Comparison of ENCODE assay signal across 11 mouse cellular contexts in the genomic region with DNA sequence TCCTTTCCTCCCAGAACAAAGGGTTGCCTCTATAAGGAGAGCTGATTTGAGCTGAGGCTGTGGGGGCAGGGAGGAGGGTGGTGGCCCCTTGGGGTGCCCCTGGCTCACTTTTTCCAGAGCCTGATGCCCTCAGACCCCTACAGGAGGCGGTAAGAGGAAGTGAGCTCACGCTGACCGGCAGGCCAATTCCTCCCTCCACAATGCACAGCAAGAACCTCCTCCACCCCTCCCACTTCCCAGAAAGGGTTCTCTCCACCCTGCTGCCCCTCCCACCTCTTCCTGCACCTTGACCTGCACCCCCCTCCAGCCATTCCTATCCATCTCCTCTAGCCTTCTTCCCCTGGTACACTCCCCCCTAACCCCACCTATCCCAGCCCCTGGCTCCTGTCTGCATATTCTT. TPM values are rescaled to one million over a fixed set of nuclear protein-coding genes. Genes with fewer than 3 reads are reported as not detected.
DNase-seq lines count a peak whose midpoint lies in the region; ATAC-seq and TF ChIP-seq lines count a peak whose summit lies in the region.
"Had no signal": no experiment of that assay in that cellular context is flagged by ENCODE, and none has a peak within 500 bp of the region (broad histone marks: within the 10 kb centered on the region; RNA-seq: fewer than 3 reads in every experiment).

No protein-coding gene starts in this region.

- WGBS in neural tube, embryonic 13.5 days, result 8% methylated on average over 3 of the region's 3 CpGs
- 20% methylated on average over 3 of the region's 3 CpGs for WGBS in heart, embryonic 13.5 days
- 12% methylated on average over 3 of the region's 3 CpGs for WGBS in liver, embryonic 14.5 days (ENCODE audit: insufficient replicate concordance)
- WGBS in thymus, adult 2 months, result 25% methylated on average over 3 of the region's 3 CpGs

- TF ChIP-seq EP300 in liver, embryonic 14.5 days (IDR thresholded peaks at IDR 0.05; ENCODE audit: low read depth), result no peak

- H3K4me2 ChIP-seq in neural tube, embryonic 13.5 days, result no peak overlapping the region
- H3K4me2 ChIP-seq in heart, embryonic 13.5 days, result 0 out of 2 replicates have a peak overlapping the region, but pooled peaks have one; percentile 12
- H3K4me2 ChIP-seq in liver, embryonic 14.5 days (ENCODE audit: low read depth), result no peak overlapping the region
- H3K4me2 ChIP-seq: forebrain, embryonic 12.5 days had no signal

- H3K4me3 ChIP-seq in neural tube, embryonic 13.5 days, result no peak overlapping the region
- no peak overlapping the region for H3K4me3 ChIP-seq in heart, embryonic 13.5 days
- H3K4me3 ChIP-seq in liver, embryonic 14.5 days (ENCODE audit: insufficient read depth in 1 of 2, low read depth in 2 of 2, low read length in 2 of 2), result no peak overlapping the region
- no peak overlapping the region for H3K4me3 ChIP-seq in thymus, adult 2 months (ENCODE audit: control insufficient read depth, insufficient read depth, low read length)
- H3K4me3 ChIP-seq: forebrain, embryonic 12.5 days had no signal

- DNase-seq in neural tube, embryonic 10.5 days (ENCODE audit: extremely low spot score, low spot score), result no peak
- no peak for DNase-seq in liver, embryonic 14.5 days (ENCODE audit: low read depth in 3 of 3, low spot score in 3 of 3)
- no peak for DNase-seq in thymus, adult 2 months
- no peak for DNase-seq in layer of hippocampus, postnatal 14 days (ENCODE audit: low spot score in 2 of 2)
- DNase-seq in gastrocnemius, postnatal 14 days, result no peak
- no peak for DNase-seq in gastrocnemius, postnatal 25 days
- DNase-seq: adrenal gland, adult 8-10 months; left cerebral cortex, postnatal 4 days had no signal

- peaks cover 27% of the 10 kb centered on the region for H3K27me3 ChIP-seq in neural tube, embryonic 13.5 days
- no peaks in the 10 kb centered on the region for H3K27me3 ChIP-seq in heart, embryonic 13.5 days (replicated peaks)
- H3K27me3 ChIP-seq in liver, embryonic 14.5 days (ENCODE audit: control insufficient read depth, insufficient read depth, low read length), result peaks cover 8% of the 10 kb centered on the region
- H3K27me3 ChIP-seq in thymus, adult 2 months (ENCODE audit: control insufficient read depth, insufficient read depth, low read length), result no peaks in the 10 kb centered on the region

- TF ChIP-seq POLR2A in thymus, adult 2 months (IDR thresholded peaks at IDR 0.05; ENCODE audit: control insufficient read depth, extremely low read depth, insufficient read depth, low read length, poor library complexity), result no peak

- intact Hi-C loops in gastrocnemius, postnatal 14 days (cut with DNase I; ENCODE audit: low total_unique reads), result no loop called here

- 0 out of 2 replicates have a peak overlapping the region, but pooled peaks have one; percentile 3 for H3K9ac ChIP-seq in neural tube, embryonic 13.5 days
- peak overlapping the region; percentile 33; the same call in 1 of the 2 replicates for H3K9ac ChIP-seq in heart, embryonic 13.5 days
- no peak overlapping the region for H3K9ac ChIP-seq in liver, embryonic 14.5 days (replicated peaks)
- H3K9ac ChIP-seq: forebrain, embryonic 12.5 days had no signal

- no peaks in the 10 kb centered on the region for H3K9me3 ChIP-seq in neural tube, embryonic 13.5 days
- no peaks in the 10 kb centered on the region for H3K9me3 ChIP-seq in heart, embryonic 13.5 days
- H3K9me3 ChIP-seq in liver, embryonic 14.5 days (ENCODE audit: control insufficient read depth, low read length), result no peaks in the 10 kb centered on the region
- H3K9me3 ChIP-seq: forebrain, embryonic 12.5 days had no signal

- ATAC-seq in neural tube, embryonic 13.5 days (ENCODE audit: low read depth), result no peak
- ATAC-seq in heart, embryonic 13.5 days (ENCODE audit: extremely low read depth, insufficient number of reproducible peaks, low FRiP score, low TSS enrichment), result no peak
- no peak for ATAC-seq in liver, embryonic 14.5 days (ENCODE audit: insufficient read depth)

- peaks cover 31% of the 10 kb centered on the region for H3K4me1 ChIP-seq in neural tube, embryonic 13.5 days (replicated peaks)
- H3K4me1 ChIP-seq in heart, embryonic 13.5 days, result peaks cover 39% of the 10 kb centered on the region
- peaks cover 12 to 17% of the 10 kb centered on the region in 2 experiments for H3K4me1 ChIP-seq in liver, embryonic 14.5 days (replicated peaks; ENCODE audit: control insufficient read depth in 2 of 2, insufficient read depth in 2 of 2, low read length in 1 of 2)
- peaks cover 16% of the 10 kb centered on the region for H3K4me1 ChIP-seq in thymus, adult 2 months (replicated peaks; ENCODE audit: control insufficient read depth, insufficient read depth, low read length)

- 0 out of 2 replicates have a peak, but pooled peaks have one; percentile 5 for TF ChIP-seq CTCF in liver, embryonic 14.5 days (IDR thresholded peaks at IDR 0.05; ENCODE audit: low read depth)
- no peak for TF ChIP-seq CTCF in thymus, adult 2 months (IDR thresholded peaks at IDR 0.05; ENCODE audit: borderline replicate concordance, control insufficient read depth, extremely low read depth, insufficient read depth, low read length, poor library complexity)

- H3K27ac ChIP-seq in neural tube, embryonic 13.5 days (replicated peaks), result 0 out of 2 replicates have a peak overlapping the region, but pooled peaks have one; percentile 18
- H3K27ac ChIP-seq in heart, embryonic 13.5 days (replicated peaks), result peak overlapping the region; percentile 86
- H3K27ac ChIP-seq in liver, embryonic 14.5 days, result no peak overlapping the region
- H3K27ac ChIP-seq in thymus, adult 2 months (ENCODE audit: control insufficient read depth, insufficient read depth, low read length), result no peak overlapping the region
- H3K27ac ChIP-seq: forebrain, embryonic 12.5 days had no signal

- H3K36me3 ChIP-seq in neural tube, embryonic 13.5 days, result no peaks in the 10 kb centered on the region
- no peaks in the 10 kb centered on the region for H3K36me3 ChIP-seq in heart, embryonic 13.5 days
- H3K36me3 ChIP-seq in liver, embryonic 14.5 days (replicated peaks; ENCODE audit: control insufficient read depth, insufficient read depth, low read depth), result no peaks in the 10 kb centered on the region
- no peaks in the 10 kb centered on the region for H3K36me3 ChIP-seq in thymus, adult 2 months (ENCODE audit: control insufficient read depth, insufficient read depth, low read length)
- H3K36me3 ChIP-seq: forebrain, embryonic 12.5 days had no signal

RNA-seq across cellular contexts. Expression of a gene that starts 3.2 kb away (rescaled TPM):
- polyA plus RNA-seq in neural tube, embryonic 13.5 days (2015; fragmentation: Nextera tagmentation; extraction: Ambion mirVana), result 6.8 and 7.4 TPM in 2 replicates
- polyA plus RNA-seq in heart, embryonic 13.5 days (2015; fragmentation: Nextera tagmentation; extraction: Ambion mirVana), result 6.6 and 6.9 TPM in 2 replicates
- polyA plus RNA-seq in liver, embryonic 14.5 days (2012; rRNA removed), result 17.5 and 21.2 TPM in 2 replicates
- 7.3 and 7.9 TPM in 2 replicates for polyA plus RNA-seq in liver, embryonic 14.5 days (2014; fragmentation: Nextera tagmentation; extraction: Ambion mirVana)
- polyA plus RNA-seq in thymus, adult 2 months (2012; rRNA removed), result 13.3 and 18.0 TPM in 2 replicates
- total RNA-seq in layer of hippocampus, postnatal 14 days (2021), result 10 to 100 TPM; 66.7 to 70.0 TPM
- 10 to 100 TPM; 10.5 to 12.2 TPM for total RNA-seq in gastrocnemius, postnatal 14 days (2021)
- total RNA-seq in gastrocnemius, postnatal 25 days (2021), result 1 to 10 TPM; 6.5 to 7.1 TPM

RNA-seq across cellular contexts. Expression of a gene that starts 49.8 kb away (rescaled TPM):
- 7.8 and 8.9 TPM in 2 replicates for polyA plus RNA-seq in neural tube, embryonic 13.5 days (2015; fragmentation: Nextera tagmentation; extraction: Ambion mirVana)
- polyA plus RNA-seq in heart, embryonic 13.5 days (2015; fragmentation: Nextera tagmentation; extraction: Ambion mirVana), result 3.2 and 3.4 TPM in 2 replicates
- 2.1 and 2.4 TPM in 2 replicates for polyA plus RNA-seq in liver, embryonic 14.5 days (2012; rRNA removed)
- polyA plus RNA-seq in liver, embryonic 14.5 days (2014; fragmentation: Nextera tagmentation; extraction: Ambion mirVana), result 0.38 and 0.53 TPM in 2 replicates
- 17.3 and 17.8 TPM in 2 replicates for polyA plus RNA-seq in thymus, adult 2 months (2012; rRNA removed)
- total RNA-seq in layer of hippocampus, postnatal 14 days (2021), result 10 to 100 TPM; 75.2 to 77.8 TPM
- total RNA-seq in gastrocnemius, postnatal 14 days (2021), result 10 to 100 TPM; 32.4 to 36.2 TPM
- 10 to 100 TPM; 38.9 to 39.2 TPM for total RNA-seq in gastrocnemius, postnatal 25 days (2021)

Comparison
In these comparisons a context has a peak if more than half of its experiments do, and no peak if none do; other contexts are left out.
1. H3K27ac ChIP-seq: peak in neural tube, embryonic 13.5 days (single experiment) and heart, embryonic 13.5 days (single experiment); none in liver, embryonic 14.5 days (single experiment) and thymus, adult 2 months (single experiment).